Mouse (Mus musculus): ENCODE measurements at regions not wholly inside any gene's neighbourhood (a gene's known extent, or its start where the extent isn't known, plus 50 kb on each side); places are given as distances from the start of the nearest gene placed in this dataset.

GRCm38 (mm10) chr10:67713098-67713497, 164.3 kb upstream of the Ado start:
- TF ChIP-seq POLR2A (IDR thresholded peaks at IDR 0.05; ENCODE audit: low read depth, low read length) (no peak), CTCF (IDR thresholded peaks at IDR 0.05; ENCODE audit: extremely low read depth, insufficient read depth, insufficient read length, insufficient replicate concordance) (no peak)

Data from spleen, adult 2 months (tissue).